Mouse (Mus musculus) megakaryocyte, adult 5-6 weeks (primary cell): Measurements from ENCODE around the gene Adtrp. TPM values are rescaled to one million over a fixed set of nuclear protein-coding genes. Genes with fewer than 3 reads are reported as not detected.
A peak's percentile ranks its signal among the peaks of the same experiment; 100 is the strongest.

Experiments used
- ATAC-seq: 2 replicates; pipeline ENCODE4 v1.8.0; 2016; ENCODE audit warnings: mild to moderate bottlenecking, inconsistent platforms; ENCODE audit not compliant: poor library complexity, severe bottlenecking
- total RNA-seq, 2 experiments: library from RNA; stranded (forward) in 1 of 2; stranded (reverse) in 1 of 2; fragments of 153-499, 151-499 nt in 1 of 2; fragments of 221-1000, 200-1000 nt in 1 of 2; gene quantifications; 2 replicates each; pipeline versions ENCODE4 v1.2.3 to v1.2.4; 2015 to 2017

Gene Adtrp
- total RNA-seq (2015) (1.6 and 10.1 TPM in 2 replicates), total RNA-seq (2017) (7.9 and 12.8 TPM in 2 replicates)

- no peak for ATAC-seq
Observed at GRCm38 (mm10) chr13:41847516-41848126, at the start of gene Adtrp. Adtrp (minus strand) TSS chr13:41847684.

- ATAC-seq = no peak
Observed at GRCm38 (mm10) chr13:41892016-41892415, 44.5 kb upstream of the Adtrp start.

GRCm38 (mm10) chr13:41890618-41891017, 43.1 kb upstream of the Adtrp start:
- ATAC-seq = no peak

GRCm38 (mm10) chr13:41890111-41890600, 42.7 kb upstream of the Adtrp start:
- ATAC-seq = no peak

GRCm38 (mm10) chr13:41888644-41889043, 41.2 kb upstream of the Adtrp start:
- ATAC-seq = no peak

GRCm38 (mm10) chr13:41886120-41886519, 38.6 kb upstream of the Adtrp start:
- no peak for ATAC-seq

- ATAC-seq = peak; percentile 99
Observed at GRCm38 (mm10) chr13:41883665-41884291, 36.3 kb upstream of the Adtrp start.

- no peak for ATAC-seq
Observed at GRCm38 (mm10) chr13:41881201-41881600, 33.7 kb upstream of the Adtrp start.

GRCm38 (mm10) chr13:41880525-41880924, 33.0 kb upstream of the Adtrp start:
- ATAC-seq = no peak

GRCm38 (mm10) chr13:41872686-41873085, 25.2 kb upstream of the Adtrp start:
- ATAC-seq = no peak

- ATAC-seq = no peak
Observed at GRCm38 (mm10) chr13:41872161-41872562, 24.7 kb upstream of the Adtrp start.

- no peak for ATAC-seq
Observed at GRCm38 (mm10) chr13:41867533-41867932, 20.0 kb upstream of the Adtrp start.

- ATAC-seq = peak; percentile 73
Observed at GRCm38 (mm10) chr13:41865575-41865974, 18.1 kb upstream of the Adtrp start.

- ATAC-seq = no peak
Observed at GRCm38 (mm10) chr13:41865071-41865470, 17.6 kb upstream of the Adtrp start.

- no peak for ATAC-seq
Observed at GRCm38 (mm10) chr13:41860603-41861405, 13.3 kb upstream of the Adtrp start.

- ATAC-seq = no peak
Observed at GRCm38 (mm10) chr13:41855206-41856185, 8.0 kb upstream of the Adtrp start.

- no peak for ATAC-seq
Observed at GRCm38 (mm10) chr13:41850727-41851378, 3.4 kb upstream of the Adtrp start.

- no peak for ATAC-seq
Observed at GRCm38 (mm10) chr13:41846516-41846915, 968 bp downstream of the Adtrp start.

- no peak for ATAC-seq
Observed at GRCm38 (mm10) chr13:41845013-41845412, 2.5 kb downstream of the Adtrp start.

GRCm38 (mm10) chr13:41844071-41844470, 3.4 kb downstream of the Adtrp start:
- no peak for ATAC-seq
